Mouse (Mus musculus): ENCODE results near the gene Homer3.

DNA sequence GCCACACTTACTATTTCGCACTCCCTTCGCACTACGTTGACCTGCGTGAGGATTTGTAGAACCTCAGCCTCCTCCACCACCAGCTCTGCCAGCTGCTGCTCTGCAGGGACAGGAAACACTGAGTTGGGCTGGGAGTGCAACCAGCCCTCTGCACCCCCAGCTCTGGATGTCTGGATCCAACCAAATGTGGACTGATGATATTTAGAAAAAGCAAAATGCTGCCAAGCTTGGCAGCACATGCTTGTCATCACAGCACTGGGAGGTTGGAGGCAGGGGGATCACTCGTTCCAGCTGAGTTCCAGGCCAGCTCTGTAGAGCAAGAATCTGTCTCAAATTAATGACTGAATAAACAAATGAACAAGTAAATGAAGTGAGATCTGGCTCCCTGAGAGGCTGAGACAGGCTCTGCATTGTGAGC lies 11.4 kb downstream of the Homer3 start:
- TF ChIP-seq GATA1 (IDR thresholded peaks at IDR 0.05; ENCODE audit: borderline replicate concordance, low read length) = no peak
- no peak for TF ChIP-seq FLI1 (IDR thresholded peaks at IDR 0.05; ENCODE audit: low read length)
